Mouse (Mus musculus) forebrain, embryonic 11.5 days (tissue): ENCODE data around the gene Hrh2. TPM values are rescaled to one million over a fixed set of nuclear protein-coding genes. Genes with fewer than 3 reads are reported as not detected.
A peak's percentile ranks its signal among the peaks of the same experiment; 100 is the strongest.

ENCODE experiments used
- ATAC-seq: fragments of 200-750 bp; cut with Nextera tagmentation; replicated peaks from 2 replicates; pipeline ENCODE4 v1.8.0; 2017; ENCODE audit warnings: moderate TSS enrichment; ENCODE audit not compliant: low FRiP score
- DNase-seq: peaks from one replicate; pipeline ENCODE4 v3.0.0-alpha.2; 2017; ENCODE audit warnings: low spot score
- H3K27ac ChIP-seq: fragments of 300-500 bp; sonication (generic); 2 replicates; pipeline ENCODE4 v1.5.1; 2014; ENCODE audit warnings: low read depth, low read length
- H3K27me3 ChIP-seq: fragments of 300-500 bp; sonication (generic); 2 replicates; pipeline ENCODE4 v1.6.1; 2014; ENCODE audit warnings: mild to moderate bottlenecking, low read length, mixed read lengths; ENCODE audit not compliant: control insufficient read depth, insufficient read depth
- H3K36me3 ChIP-seq: fragments of 300-500 bp; sonication (generic); 2 replicates; pipeline ENCODE4 v1.6.1; 2014; ENCODE audit warnings: mild to moderate bottlenecking, low read length, moderate library complexity, mixed read lengths; ENCODE audit not compliant: control insufficient read depth, insufficient read depth
- H3K4me1 ChIP-seq: fragments of 300-500 bp; sonication (generic); replicated peaks from 2 replicates; pipeline ENCODE4 v1.6.1; 2014; ENCODE audit warnings: low read length, mixed read lengths; ENCODE audit not compliant: control insufficient read depth, insufficient read depth
- H3K4me2 ChIP-seq: fragments of 300-500 bp; sonication (generic); 2 replicates; pipeline ENCODE4 v1.6.1; 2014; ENCODE audit warnings: low read depth, mild to moderate bottlenecking, low read length, moderate library complexity, mixed read lengths; ENCODE audit not compliant: severe bottlenecking
- H3K4me3 ChIP-seq: fragments of 300-500 bp; sonication (generic); 2 replicates; pipeline ENCODE4 v1.5.1; 2014; ENCODE audit warnings: low read depth, low read length
- H3K9ac ChIP-seq: fragments of 300-500 bp; sonication (generic); 2 replicates; pipeline ENCODE4 v1.6.1; 2014; ENCODE audit warnings: low read length
- H3K9me3 ChIP-seq: fragments of 300-500 bp; sonication (generic); 2 replicates; pipeline ENCODE4 v1.6.1; 2016; ENCODE audit warnings: low read length, mixed read lengths; ENCODE audit not compliant: control insufficient read depth
- WGBS: fragments of 180-500 bp; shearing (Covaris S2); extraction: QIAGEN DNeasy Blood & Tissue Kit; methylation state at CpG from one replicate; pipeline ENCODE4 v1.1.7; 2014; 5-methylcytosine and 5-hydroxymethylcytosine counted together
- polyA plus RNA-seq: library from polyadenylated mRNA; unstranded; fragments of >200 nt; fragmentation: Nextera tagmentation; extraction: Ambion mirVana; gene quantifications from 2 replicates; pipeline ENCODE4 v1.2.1, GENCODE M21; 2014

The Hrh2 gene
- polyA plus RNA-seq, 1 experiment from 2014 or later, result not detected

- Histone ChIP-seq H3K36me3 (no peaks in the 10 kb centered on the region), H3K27ac (no peak overlapping the region), H3K4me2 (no peak overlapping the region), H3K4me1 (no peaks in the 10 kb centered on the region), H3K9me3 (no peaks in the 10 kb centered on the region), H3K9ac (no peak overlapping the region), H3K4me3 (no peak overlapping the region), H3K27me3 (no peaks in the 10 kb centered on the region)
- 82% methylated on average over 6 of the region's 6 CpGs for WGBS
- ATAC-seq (no peak), DNase-seq (no peak)
Observed at GRCm38 (mm10) chr13:54237512-54237911, 45.6 kb downstream of the Hrh2 start.

DNA sequence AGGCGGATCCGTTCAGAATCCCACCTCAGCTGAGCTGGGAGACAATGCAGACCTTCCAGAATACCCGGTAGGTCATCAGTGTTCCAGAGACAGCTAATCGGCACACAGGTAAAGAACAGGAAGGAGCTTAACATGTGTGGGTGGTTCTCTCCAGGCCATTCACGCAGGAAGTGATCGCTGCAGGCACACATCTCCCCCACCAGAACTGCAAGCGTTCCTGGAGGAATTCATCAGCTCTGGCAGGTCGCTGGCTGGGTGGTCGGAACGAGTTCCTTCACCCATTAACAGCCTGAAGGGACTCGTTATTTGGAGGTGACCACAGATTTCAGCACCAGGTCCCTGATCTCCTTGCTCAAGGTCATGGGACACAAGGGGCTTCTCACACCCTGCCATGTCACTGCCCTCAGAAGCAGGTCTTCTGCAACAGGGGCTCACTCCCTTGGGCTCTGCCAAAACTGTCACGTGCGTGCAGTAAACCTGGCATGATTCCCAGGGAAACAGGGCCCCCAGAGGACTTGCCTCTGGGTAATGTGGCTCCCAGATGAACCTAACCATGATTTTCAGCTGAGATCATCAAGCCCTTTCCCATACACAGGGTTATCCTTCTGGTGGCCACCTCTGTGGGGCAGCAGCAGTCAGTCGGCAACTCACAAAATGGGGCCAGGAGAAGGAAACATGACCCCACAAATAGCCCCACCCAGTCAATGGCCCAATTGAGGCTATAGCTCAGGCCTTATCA, 46.8 kb downstream of the Hrh2 start:
- ATAC-seq (no peak), DNase-seq (no peak)
- Histone ChIP-seq H3K9me3 (no peaks in the 10 kb centered on the region), H3K27ac (no peak overlapping the region), H3K4me3 (no peak overlapping the region), H3K4me2 (no peak overlapping the region), H3K36me3 (no peaks in the 10 kb centered on the region), H3K27me3 (no peaks in the 10 kb centered on the region), H3K9ac (no peak overlapping the region; the same call in 1 of the 2 replicates), H3K4me1 (no peaks in the 10 kb centered on the region)
- 62% methylated on average over 14 of the region's 14 CpGs for WGBS

DNA sequence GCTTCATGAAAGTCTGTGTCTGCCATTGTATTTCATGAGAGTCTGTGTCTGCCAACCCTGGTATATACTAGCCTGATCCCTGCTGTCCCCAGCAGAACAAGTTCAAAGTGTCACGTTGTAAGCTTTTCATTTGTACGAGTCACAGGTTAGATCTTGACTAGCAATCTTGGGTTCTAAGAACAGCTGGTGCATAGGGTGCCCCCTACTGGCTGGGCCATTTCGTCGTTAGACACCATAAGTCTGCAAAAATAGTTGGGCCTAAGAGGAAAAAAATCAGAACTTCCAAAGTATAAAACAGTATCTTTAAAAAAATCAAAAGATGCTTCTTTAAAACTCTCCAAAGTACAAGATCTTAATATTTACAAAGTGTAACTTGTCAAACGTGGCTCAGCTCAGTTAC, 50.5 kb downstream of the Hrh2 start:
- no peak overlapping the region for H3K4me3 ChIP-seq
- H3K9ac ChIP-seq, result no peak overlapping the region
- DNase-seq, result no peak
- 77% methylated on average over 5 of the region's 5 CpGs for WGBS
- no peak overlapping the region for H3K27ac ChIP-seq
- no peaks in the 10 kb centered on the region for H3K4me1 ChIP-seq
- H3K27me3 ChIP-seq, result no peaks in the 10 kb centered on the region
- no peak overlapping the region for H3K4me2 ChIP-seq
- ATAC-seq, result no peak
- H3K9me3 ChIP-seq, result no peaks in the 10 kb centered on the region
- no peaks in the 10 kb centered on the region for H3K36me3 ChIP-seq

- H3K4me1 ChIP-seq, result 0 out of 2 replicates have a peak, but pooled peaks cover 5% of the 10 kb centered on the region
- H3K9me3 ChIP-seq, result no peaks in the 10 kb centered on the region
- H3K36me3 ChIP-seq, result no peaks in the 10 kb centered on the region
- no peak overlapping the region for H3K9ac ChIP-seq
- H3K27ac ChIP-seq, result no peak overlapping the region
- no peak overlapping the region for H3K4me2 ChIP-seq
- ATAC-seq (no peak), DNase-seq (no peak)
- no peaks in the 10 kb centered on the region for H3K27me3 ChIP-seq
- no peak overlapping the region for H3K4me3 ChIP-seq
- 76% methylated on average over 5 of the region's 5 CpGs for WGBS
Observed at GRCm38 (mm10) chr13:54245204-54245603, 53.3 kb downstream of the Hrh2 start.

- peak; percentile 90 for DNase-seq
- Histone ChIP-seq H3K27me3 (no peaks in the 10 kb centered on the region), H3K9ac (no peak overlapping the region), H3K4me2 (no peak overlapping the region), H3K4me1 (0 out of 2 replicates have a peak, but pooled peaks cover 5% of the 10 kb centered on the region), H3K27ac (no peak overlapping the region), H3K4me3 (no peak overlapping the region), H3K9me3 (no peaks in the 10 kb centered on the region), H3K36me3 (no peaks in the 10 kb centered on the region)
- WGBS, result 32% methylated on average over 4 of the region's 4 CpGs
- 0 out of 2 replicates have a peak, but pooled peaks have one; percentile 39 for ATAC-seq
Observed at GRCm38 (mm10) chr13:54247545-54247944, 55.6 kb downstream of the Hrh2 start.

DNA sequence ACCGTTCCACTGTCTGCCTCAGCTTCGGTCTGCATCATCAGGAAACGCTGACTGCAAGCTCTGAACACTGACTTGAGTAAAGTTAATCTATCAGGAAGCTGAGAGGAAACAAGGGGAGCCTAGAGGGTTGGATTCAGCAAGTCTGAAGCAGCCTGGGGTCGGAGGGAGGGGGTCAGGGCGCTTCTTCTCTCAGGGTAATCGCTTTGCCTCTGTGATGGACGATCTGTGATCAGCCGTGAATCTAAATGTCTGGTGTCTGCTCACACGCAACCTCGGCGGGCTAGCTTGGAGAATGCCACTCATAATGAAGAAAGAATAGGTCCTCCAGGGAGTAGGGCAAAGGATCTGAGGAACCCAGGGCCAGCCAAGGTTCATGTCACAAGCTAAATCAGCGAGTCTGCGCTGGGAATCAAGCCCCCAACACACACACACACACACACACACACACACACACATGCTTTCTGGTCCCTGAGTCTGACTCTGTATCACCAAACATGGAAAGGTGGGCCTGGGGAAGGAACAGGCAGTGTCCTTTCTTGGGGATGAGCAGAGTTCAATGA, 56.6 kb downstream of the Hrh2 start:
- ATAC-seq (no peak), DNase-seq (no peak)
- Histone ChIP-seq H3K27ac (no peak overlapping the region), H3K36me3 (no peaks in the 10 kb centered on the region), H3K4me1 (0 out of 2 replicates have a peak, but pooled peaks cover 5% of the 10 kb centered on the region), H3K9me3 (no peaks in the 10 kb centered on the region), H3K4me2 (no peak overlapping the region), H3K27me3 (no peaks in the 10 kb centered on the region), H3K4me3 (no peak overlapping the region), H3K9ac (no peak overlapping the region)
- WGBS, result 83% methylated on average over 13 of the region's 13 CpGs

GRCm38 (mm10) chr13:54249007-54249406, 57.1 kb downstream of the Hrh2 start:
- ATAC-seq (no peak), DNase-seq (no peak)
- Histone ChIP-seq H3K27me3 (no peaks in the 10 kb centered on the region), H3K4me1 (0 out of 2 replicates have a peak, but pooled peaks cover 5% of the 10 kb centered on the region), H3K4me3 (no peak overlapping the region), H3K9ac (no peak overlapping the region), H3K27ac (no peak overlapping the region), H3K36me3 (no peaks in the 10 kb centered on the region), H3K4me2 (no peak overlapping the region), H3K9me3 (no peaks in the 10 kb centered on the region)
- 72% methylated on average over 4 of the region's 4 CpGs for WGBS

DNA sequence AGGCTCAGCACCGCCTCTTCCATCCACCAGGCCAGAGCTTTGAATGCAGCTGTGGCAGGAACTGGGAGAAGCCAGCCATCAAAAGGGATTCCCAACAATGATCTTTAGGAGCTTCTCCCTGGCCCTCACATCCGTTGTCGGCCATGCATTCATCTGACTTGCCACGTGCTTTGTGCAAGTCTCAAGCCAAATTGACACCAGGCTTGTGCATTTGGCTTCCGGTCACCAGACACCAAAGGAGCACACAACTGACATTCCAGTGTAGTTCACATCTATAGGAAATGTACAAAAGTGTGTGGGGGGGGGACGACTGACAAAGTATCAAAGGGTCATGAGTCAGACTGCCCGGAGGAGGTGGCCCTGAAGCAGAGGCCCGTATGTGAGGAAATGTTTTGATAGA, 58.4 kb downstream of the Hrh2 start:
- H3K9me3 ChIP-seq, result no peaks in the 10 kb centered on the region
- no peak overlapping the region for H3K4me3 ChIP-seq
- ATAC-seq (no peak), DNase-seq (no peak)
- WGBS, result 36% methylated on average over 8 of the region's 8 CpGs
- no peak overlapping the region for H3K4me2 ChIP-seq
- H3K9ac ChIP-seq, result no peak overlapping the region
- no peak overlapping the region for H3K27ac ChIP-seq
- 0 out of 2 replicates have a peak, but pooled peaks cover 5% of the 10 kb centered on the region for H3K4me1 ChIP-seq
- no peaks in the 10 kb centered on the region for H3K36me3 ChIP-seq
- H3K27me3 ChIP-seq, result no peaks in the 10 kb centered on the region
